In the genomic region with DNA sequence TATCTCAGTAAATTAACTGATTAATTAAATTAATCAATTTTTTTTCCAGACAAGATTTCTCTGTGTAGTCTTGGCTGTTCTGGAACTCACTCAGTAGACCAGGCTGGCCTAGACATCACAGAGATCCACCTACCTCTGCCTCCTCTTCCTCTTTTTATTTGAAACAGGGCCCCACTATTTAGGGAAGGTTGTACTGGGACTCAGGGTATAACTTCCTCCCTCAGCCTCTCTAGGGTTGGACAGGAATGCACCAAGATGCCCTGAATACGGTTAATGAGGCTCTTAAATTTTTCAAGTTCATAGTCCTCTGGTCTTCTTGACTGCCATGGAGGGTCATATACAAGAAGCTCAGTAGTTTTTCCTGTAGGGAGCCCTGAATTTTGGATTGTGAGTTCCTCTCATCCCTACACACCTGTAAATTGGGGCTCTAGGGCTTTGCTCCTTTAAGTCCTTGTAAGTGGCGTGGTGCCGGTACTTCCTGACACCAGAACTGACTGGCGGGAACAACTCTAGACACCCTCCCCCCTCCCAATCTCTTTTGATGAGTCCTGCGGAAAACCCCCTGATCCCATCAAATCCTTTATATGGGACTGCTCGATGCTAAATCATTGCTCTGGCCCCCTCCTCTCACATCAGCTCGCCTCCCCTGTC, we compare ENCODE assay signal across 8 mouse cellular contexts. TPM values are rescaled to one million over a fixed set of nuclear protein-coding genes. Genes with fewer than 3 reads are reported as not detected.
A peak's percentile ranks its signal among the peaks of the same experiment; 100 is the strongest.
DNase-seq lines count a peak whose midpoint lies in the region; ATAC-seq and TF ChIP-seq lines count a peak whose summit lies in the region.

No protein-coding gene starts in this region.

- no peak for TF ChIP-seq CTCF in lung, postnatal 0 days (IDR thresholded peaks at IDR 0.05)
- no peak for TF ChIP-seq CTCF in embryonic fibroblast, embryonic 13.5 days (IDR thresholded peaks at IDR 0.05; ENCODE audit: borderline replicate concordance, insufficient read depth, low read length)
- TF ChIP-seq CTCF in kidney, postnatal 0 days (IDR thresholded peaks at IDR 0.05; ENCODE audit: low read depth): no peak

- no peak for TF ChIP-seq EP300 in lung, postnatal 0 days (IDR thresholded peaks at IDR 0.05)

- peak overlapping the region; percentile 98 for H3K4me2 ChIP-seq in lung, postnatal 0 days (replicated peaks; ENCODE audit: low read depth, low read length)
- peak overlapping the region; percentile 83 for H3K4me2 ChIP-seq in kidney, postnatal 0 days (ENCODE audit: low read length)
- H3K4me2 ChIP-seq in neural tube, embryonic 12.5 days (replicated peaks): peak overlapping the region; percentile 87

- peak overlapping the region; percentile 85 for H3K4me3 ChIP-seq in lung, postnatal 0 days (ENCODE audit: low read depth, low read length)
- H3K4me3 ChIP-seq in embryonic fibroblast, embryonic 13.5 days (ENCODE audit: insufficient read depth, low read length): peak overlapping the region; percentile 98
- H3K4me3 ChIP-seq in kidney, postnatal 0 days (replicated peaks; ENCODE audit: low read depth, low read length): peak overlapping the region; percentile 89
- H3K4me3 ChIP-seq in neural tube, embryonic 12.5 days: peak overlapping the region; percentile 92

- H3K36me3 ChIP-seq in lung, postnatal 0 days (ENCODE audit: insufficient read depth, low read length): no peaks in the 10 kb centered on the region
- H3K36me3 ChIP-seq in kidney, postnatal 0 days (ENCODE audit: insufficient read depth, low read length): no peaks in the 10 kb centered on the region
- no peaks in the 10 kb centered on the region for H3K36me3 ChIP-seq in neural tube, embryonic 12.5 days

- 0 out of 2 replicates have a peak overlapping the region, but pooled peaks have one; percentile 16 for H3K9ac ChIP-seq in lung, postnatal 0 days (replicated peaks; ENCODE audit: low read depth)
- H3K9ac ChIP-seq in kidney, postnatal 0 days (ENCODE audit: low read depth, low read length): peak overlapping the region; percentile 84
- peak overlapping the region; percentile 90 for H3K9ac ChIP-seq in neural tube, embryonic 12.5 days

- no peak for TF ChIP-seq POLR2A in embryonic fibroblast, embryonic 13.5 days (IDR thresholded peaks at IDR 0.05; ENCODE audit: low read depth, low read length)

- no peak for ATAC-seq in lung, postnatal 0 days
- ATAC-seq in kidney, postnatal 0 days (replicated peaks; ENCODE audit: low FRiP score, low read depth): no peak
- peak; percentile 38 for ATAC-seq in neural tube, embryonic 12.5 days (ENCODE audit: low FRiP score, low read depth)

- 6% methylated on average over 7 of the region's 7 CpGs for WGBS in lung, postnatal 0 days
- 2% methylated on average over 7 of the region's 7 CpGs for WGBS in kidney, postnatal 0 days
- WGBS in neural tube, embryonic 12.5 days: 3% methylated on average over 7 of the region's 7 CpGs

- peaks cover 5% of the 10 kb centered on the region; the same call in 1 of the 2 replicates for H3K4me1 ChIP-seq in lung, postnatal 0 days (ENCODE audit: insufficient read depth, low read depth, low read length)
- H3K4me1 ChIP-seq in embryonic fibroblast, embryonic 13.5 days (ENCODE audit: control insufficient read depth, insufficient read depth, low read length): no peaks in the 10 kb centered on the region; the same call in 1 of the 2 replicates
- H3K4me1 ChIP-seq in kidney, postnatal 0 days (replicated peaks; ENCODE audit: insufficient read depth, low read length): 0 out of 2 replicates have a peak, but pooled peaks cover 8% of the 10 kb centered on the region
- peaks cover 24% of the 10 kb centered on the region for H3K4me1 ChIP-seq in neural tube, embryonic 12.5 days

- peak overlapping the region; percentile 15; the same call in 1 of the 2 replicates for H3K27ac ChIP-seq in lung, postnatal 0 days (ENCODE audit: low read length)
- no peak overlapping the region for H3K27ac ChIP-seq in embryonic fibroblast, embryonic 13.5 days (ENCODE audit: insufficient read depth, low read length)
- peak overlapping the region; percentile 72; the same call in 1 of the 2 replicates for H3K27ac ChIP-seq in kidney, postnatal 0 days
- H3K27ac ChIP-seq in neural tube, embryonic 12.5 days: no peak overlapping the region

- no peak for DNase-seq in lung, postnatal 0 days (ENCODE audit: low spot score)
- no peak for DNase-seq in lung, adult 18-20 months
- DNase-seq in kidney, postnatal 0 days (ENCODE audit: low spot score): no peak
- no peak for DNase-seq in embryo, embryonic 10 days (ENCODE audit: low spot score)
- no peak for DNase-seq in right cerebral cortex, postnatal 4 days
- DNase-seq in right cerebral cortex, postnatal 14 days: no peak

- H3K27me3 ChIP-seq in lung, postnatal 0 days (replicated peaks; ENCODE audit: insufficient read depth, low read length): no peaks in the 10 kb centered on the region
- no peaks in the 10 kb centered on the region for H3K27me3 ChIP-seq in kidney, postnatal 0 days (ENCODE audit: insufficient read depth, low read length)
- H3K27me3 ChIP-seq in neural tube, embryonic 12.5 days (replicated peaks): no peaks in the 10 kb centered on the region

- H3K9me3 ChIP-seq in lung, postnatal 0 days (ENCODE audit: low read length): no peaks in the 10 kb centered on the region
- no peaks in the 10 kb centered on the region for H3K9me3 ChIP-seq in kidney, postnatal 0 days (replicated peaks; ENCODE audit: low read length)
- H3K9me3 ChIP-seq in neural tube, embryonic 12.5 days: no peaks in the 10 kb centered on the region

RNA-seq across cellular contexts. Expression of a gene that starts 0.7 kb away (rescaled TPM):
- polyA plus RNA-seq in lung, postnatal 0 days (2015; fragmentation: Nextera tagmentation; extraction: Ambion mirVana): 12.8 and 13.3 TPM in 2 replicates
- 30.2 and 37.5 TPM in 2 replicates for polyA plus RNA-seq in embryonic fibroblast, embryonic 13.5 days (2011; ENCODE audit: insufficient read length, low read depth, missing spikeins)
- polyA plus RNA-seq in kidney, postnatal 0 days (2015; fragmentation: Nextera tagmentation; extraction: Ambion mirVana): 46.7 and 47.2 TPM in 2 replicates
- 37.0 and 39.2 TPM in 2 replicates for polyA plus RNA-seq in neural tube, embryonic 12.5 days (2016; fragmentation: Nextera tagmentation; extraction: Ambion mirVana)

RNA-seq across cellular contexts. Expression of a gene that starts 6.8 kb away (rescaled TPM):
- 4.3 and 5.9 TPM in 2 replicates for polyA plus RNA-seq in lung, postnatal 0 days (2015; fragmentation: Nextera tagmentation; extraction: Ambion mirVana)
- 18.6 and 27.6 TPM in 2 replicates for polyA plus RNA-seq in embryonic fibroblast, embryonic 13.5 days (2011; ENCODE audit: insufficient read length, low read depth, missing spikeins)
- 7.2 and 8.1 TPM in 2 replicates for polyA plus RNA-seq in kidney, postnatal 0 days (2015; fragmentation: Nextera tagmentation; extraction: Ambion mirVana)
- polyA plus RNA-seq in neural tube, embryonic 12.5 days (2016; fragmentation: Nextera tagmentation; extraction: Ambion mirVana): 15.0 and 15.6 TPM in 2 replicates

RNA-seq across cellular contexts. Expression of a gene that starts 34.9 kb away (rescaled TPM):
- 20.0 and 25.9 TPM in 2 replicates for polyA plus RNA-seq in lung, postnatal 0 days (2015; fragmentation: Nextera tagmentation; extraction: Ambion mirVana)
- 40.7 and 44.4 TPM in 2 replicates for polyA plus RNA-seq in embryonic fibroblast, embryonic 13.5 days (2011; ENCODE audit: insufficient read length, low read depth, missing spikeins)
- 22.0 and 25.5 TPM in 2 replicates for polyA plus RNA-seq in kidney, postnatal 0 days (2015; fragmentation: Nextera tagmentation; extraction: Ambion mirVana)
- polyA plus RNA-seq in neural tube, embryonic 12.5 days (2016; fragmentation: Nextera tagmentation; extraction: Ambion mirVana): 63.1 and 67.5 TPM in 2 replicates

RNA-seq across cellular contexts. Expression of a gene that starts 50.7 kb away (rescaled TPM):
- 751 and 865 TPM in 2 replicates for polyA plus RNA-seq in lung, postnatal 0 days (2015; fragmentation: Nextera tagmentation; extraction: Ambion mirVana)
- polyA plus RNA-seq in embryonic fibroblast, embryonic 13.5 days (2011; ENCODE audit: insufficient read length, low read depth, missing spikeins): 543 and 665 TPM in 2 replicates
- polyA plus RNA-seq in kidney, postnatal 0 days (2015; fragmentation: Nextera tagmentation; extraction: Ambion mirVana): 702 and 872 TPM in 2 replicates
- 1,083 and 1,154 TPM in 2 replicates for polyA plus RNA-seq in neural tube, embryonic 12.5 days (2016; fragmentation: Nextera tagmentation; extraction: Ambion mirVana)

RNA-seq across cellular contexts. Expression of a gene that starts 51.6 kb away (rescaled TPM):
- 0.63 and 0.77 TPM in 2 replicates for polyA plus RNA-seq in lung, postnatal 0 days (2015; fragmentation: Nextera tagmentation; extraction: Ambion mirVana)
- not detected in 2 replicates for polyA plus RNA-seq in embryonic fibroblast, embryonic 13.5 days (2011; ENCODE audit: insufficient read length, low read depth, missing spikeins)
- 0.40 and 0.74 TPM in 2 replicates for polyA plus RNA-seq in kidney, postnatal 0 days (2015; fragmentation: Nextera tagmentation; extraction: Ambion mirVana)
- polyA plus RNA-seq in neural tube, embryonic 12.5 days (2016; fragmentation: Nextera tagmentation; extraction: Ambion mirVana): 0.92 and 1.1 TPM in 2 replicates

Comparison
In these comparisons a context has a peak if more than half of its experiments do, and no peak if none do; other contexts are left out.
1. H3K27ac ChIP-seq: peak in lung, postnatal 0 days (single experiment) and kidney, postnatal 0 days (single experiment); none in embryonic fibroblast, embryonic 13.5 days (single experiment) and neural tube, embryonic 12.5 days (single experiment).
2. H3K9ac ChIP-seq: peak in every context shown above with its lines; median percentile 90 in neural tube, embryonic 12.5 days; 84 in kidney, postnatal 0 days; 16 in lung, postnatal 0 days.
3. Peak in every context shown above with its lines, with median percentiles within 50 percentile points of each other: H3K4me2 ChIP-seq and H3K4me3 ChIP-seq.